Mouse (Mus musculus) right cerebral cortex, postnatal 10 days (tissue): ENCODE results near the gene Mtfp1.
"Not testable (repeated sequence)": the region's sequence is repeated elsewhere in the genome, so short reads cannot be mapped to it uniquely, and the experiment has no call there.

Source experiments
- DNase-seq, 2 experiments: peaks; one replicate each; pipeline ENCODE4 v3.0.0; 2021; ENCODE audit warnings: low spot score in 2 of 2

Gene Mtfp1

DNA sequence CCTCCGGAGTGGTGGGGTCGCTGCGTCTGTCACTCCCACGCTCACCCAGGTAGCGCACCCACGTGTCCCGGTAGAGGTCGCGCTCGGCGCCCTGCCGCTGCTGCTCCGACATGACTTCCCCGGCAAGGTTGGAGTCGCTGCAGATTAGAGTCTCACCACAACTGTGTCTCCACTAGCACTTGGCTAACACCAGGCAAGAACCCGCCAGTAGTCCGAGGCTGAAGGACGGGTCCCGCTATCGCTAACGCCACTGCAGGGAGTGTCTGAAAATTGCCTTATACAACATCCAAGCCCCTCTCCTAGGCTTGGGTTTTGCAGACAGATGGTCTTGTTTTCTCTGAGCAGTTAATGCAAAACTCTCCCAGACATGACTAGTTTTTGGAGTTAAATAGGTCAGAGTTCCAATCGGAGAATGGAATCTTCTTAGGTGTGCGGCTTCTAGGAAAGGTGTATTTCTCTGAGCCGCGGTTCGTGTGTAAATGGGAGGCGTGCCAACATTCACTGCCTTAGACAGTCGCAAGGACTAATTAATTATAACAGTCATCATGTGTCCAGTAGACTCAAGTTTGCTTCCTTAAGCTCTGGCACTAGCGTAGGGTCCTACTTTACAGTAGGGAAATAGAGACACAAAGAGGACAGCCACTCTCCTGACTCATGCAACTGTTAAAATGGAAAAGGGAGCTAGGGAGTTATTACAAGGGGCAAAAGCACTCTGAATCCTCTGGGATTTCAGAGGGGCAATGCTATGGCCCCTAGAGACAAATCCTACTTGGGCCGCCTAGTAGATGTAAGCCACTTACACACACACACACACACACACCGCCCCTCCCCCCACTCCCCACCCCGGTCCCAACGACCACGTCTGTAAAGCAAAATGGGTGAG is at the start of gene Mtfp1:
Gene Mtfp1 (minus strand): TSS at position 275 of the 883 bp plus-strand sequence.
- DNase-seq, result peak; percentile 68 to 81

DNA sequence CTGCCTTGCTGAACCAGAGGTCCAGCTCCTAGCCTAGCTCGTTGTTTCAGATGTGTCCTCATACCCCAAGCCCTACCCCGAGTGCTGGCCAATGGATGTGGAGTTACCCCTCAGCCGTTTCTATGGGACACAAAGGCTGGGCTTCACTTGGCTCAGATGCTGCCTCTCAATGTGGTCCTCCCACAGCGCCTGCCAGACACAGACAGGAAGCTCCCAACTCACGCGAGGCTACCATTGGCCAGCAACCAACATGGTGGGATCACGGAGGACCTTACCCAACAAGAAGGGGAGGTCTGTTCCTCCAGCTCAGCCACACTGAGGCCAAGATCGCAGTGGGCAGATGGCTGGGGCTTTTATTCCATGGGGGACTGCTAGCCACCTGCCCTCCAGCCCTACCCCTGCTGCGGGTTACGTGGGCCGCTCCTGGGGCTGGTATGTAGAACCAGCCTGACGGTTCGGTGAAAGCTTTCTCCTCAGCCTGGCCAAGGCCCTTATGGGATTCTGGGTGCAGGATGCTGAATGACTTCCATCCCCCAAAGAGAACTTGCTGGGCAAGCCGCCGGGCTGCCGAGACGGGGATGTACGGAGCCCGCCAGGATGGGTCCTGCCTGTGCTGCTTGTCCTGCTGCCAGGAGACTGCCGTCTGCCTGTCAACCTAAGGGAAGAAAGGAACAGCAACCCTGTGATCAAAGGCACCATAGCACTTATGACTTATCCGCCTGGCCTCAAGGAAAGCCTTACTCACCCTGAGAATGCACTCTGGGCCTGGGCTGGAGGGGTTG is 48.2 kb upstream of the Mtfp1 start:
- peak; percentile 65 to 72 for DNase-seq

DNA sequence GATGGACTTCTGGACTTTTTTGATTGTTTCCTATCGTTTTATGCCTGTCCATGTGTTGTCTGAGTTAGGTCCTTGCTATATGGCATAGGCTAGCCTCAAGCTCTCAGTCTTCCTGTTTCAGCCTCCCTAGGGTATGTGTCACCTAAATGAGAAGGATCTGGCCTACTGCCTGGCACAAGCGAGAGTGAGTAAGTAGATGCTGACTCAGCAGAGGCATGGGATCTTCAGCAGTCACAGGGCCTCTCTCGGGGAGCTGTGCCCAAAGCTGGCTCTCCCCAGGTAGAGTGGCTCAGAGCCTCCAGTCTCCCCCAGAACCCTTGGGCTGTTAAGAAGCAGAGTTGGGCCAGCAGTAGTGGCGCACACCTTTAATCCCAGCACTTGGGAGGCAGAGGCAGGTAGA is 47.1 kb upstream of the Mtfp1 start:
- no peak for DNase-seq

DNA sequence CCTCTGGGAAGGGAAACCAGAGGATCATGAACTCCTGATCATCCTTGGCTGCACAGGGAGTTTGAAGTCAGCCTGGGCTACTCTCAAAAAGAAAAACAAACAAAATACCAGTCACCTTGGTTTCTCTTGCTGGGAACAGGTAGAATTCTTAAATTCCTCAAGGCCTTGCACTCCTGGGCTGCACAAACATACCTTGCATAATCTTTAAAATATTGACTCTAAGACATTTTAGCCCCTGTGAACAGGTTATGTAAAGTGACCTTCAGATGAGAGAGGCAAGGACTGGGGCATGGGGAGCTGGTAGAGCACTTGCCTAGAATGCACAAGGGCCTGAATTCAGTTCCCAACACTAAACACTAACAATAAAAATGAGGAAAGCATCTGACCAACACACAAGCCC is 46.3 kb upstream of the Mtfp1 start:
- no peak for DNase-seq

DNA sequence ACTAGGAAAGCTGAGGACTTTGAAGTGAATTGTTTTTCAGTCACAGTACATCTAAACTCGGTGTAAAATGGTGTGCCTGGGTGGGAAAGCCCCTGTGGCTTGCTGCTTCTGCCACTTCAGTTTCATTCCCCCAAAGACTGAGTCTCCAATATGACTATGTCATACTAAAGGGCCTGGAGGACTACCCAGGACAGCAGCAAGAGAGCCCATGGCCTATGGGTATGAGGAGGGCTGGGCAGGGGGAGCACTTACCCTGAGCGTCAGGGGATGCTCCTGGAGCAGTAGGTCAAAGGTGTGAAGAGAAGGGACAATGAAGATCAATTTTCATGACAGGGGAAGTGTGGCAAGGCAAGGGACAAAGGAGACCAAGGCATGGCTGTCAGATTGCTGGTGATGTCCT is 43.7 kb upstream of the Mtfp1 start:
- no peak for DNase-seq

DNA sequence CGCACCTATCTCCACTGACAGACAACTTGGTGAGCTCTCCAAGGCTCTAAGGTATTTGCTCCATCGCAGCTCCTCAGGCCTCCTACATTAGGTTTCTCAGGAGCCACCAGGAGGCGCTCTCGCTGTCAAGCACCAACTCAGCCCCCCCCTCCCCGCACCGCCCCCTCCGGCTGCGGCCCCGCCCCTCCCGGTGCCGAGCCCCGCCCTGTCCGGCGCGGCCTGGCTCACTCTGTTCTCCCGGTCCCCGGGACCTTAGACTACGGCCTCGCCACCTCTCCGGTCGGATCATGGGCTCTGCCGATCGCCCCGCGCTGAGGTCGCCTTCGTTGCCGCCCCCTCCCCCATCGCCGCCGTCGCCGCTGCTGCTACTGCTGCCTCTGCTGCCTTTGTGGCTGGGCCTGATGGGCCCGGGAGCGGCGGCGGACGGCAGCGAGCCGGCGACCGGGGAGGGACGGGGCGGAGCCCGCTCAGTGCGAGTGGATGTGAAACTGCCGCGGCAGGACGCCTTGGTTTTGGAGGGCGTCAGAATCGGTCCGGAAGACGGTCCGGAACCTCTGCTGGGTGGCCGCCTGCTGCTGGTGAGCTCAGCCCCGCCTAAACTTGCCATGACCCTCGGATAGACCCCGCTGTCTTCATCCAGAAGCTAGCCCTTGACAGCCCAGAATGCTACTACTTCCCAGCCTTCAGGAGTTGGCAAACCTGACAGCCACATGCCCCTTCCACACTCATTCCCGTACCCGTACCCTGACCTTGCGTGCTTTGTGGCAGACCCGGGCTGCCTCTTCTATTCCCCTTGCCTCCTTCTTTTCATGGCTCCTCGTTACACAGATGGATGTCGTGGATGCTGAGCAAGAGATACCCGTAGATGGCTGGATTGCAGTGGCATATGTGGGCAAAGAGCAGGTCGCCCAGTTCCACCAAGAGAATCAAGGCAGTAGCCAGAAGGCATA is 40.0 kb upstream of the Mtfp1 start, which contains the start of gene Rnf215:
Gene Rnf215 (plus strand): TSS at position 217 of the 950 bp plus-strand sequence.
- DNase-seq, result peak; percentile 90 to 94

DNA sequence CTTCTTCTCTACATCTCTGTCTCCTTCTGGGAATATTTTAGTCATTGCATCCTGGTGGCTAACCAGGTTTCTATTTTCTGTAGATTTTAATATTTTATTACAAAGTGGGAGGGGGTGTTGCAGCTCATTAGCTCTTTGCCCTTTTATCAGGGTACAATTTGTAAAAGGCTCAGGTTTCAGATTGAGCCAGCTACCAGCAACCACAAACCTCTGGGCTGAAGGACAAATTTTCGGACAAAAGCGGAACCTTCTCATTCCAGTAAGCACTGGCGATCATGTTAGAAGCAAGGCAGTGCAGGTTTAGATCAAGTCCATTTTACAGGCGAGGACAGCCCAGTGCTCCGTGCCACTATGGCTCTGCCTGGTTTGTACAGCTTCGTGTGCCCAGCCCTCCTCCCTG is 39.2 kb upstream of the Mtfp1 start:
- DNase-seq, result no peak

DNA sequence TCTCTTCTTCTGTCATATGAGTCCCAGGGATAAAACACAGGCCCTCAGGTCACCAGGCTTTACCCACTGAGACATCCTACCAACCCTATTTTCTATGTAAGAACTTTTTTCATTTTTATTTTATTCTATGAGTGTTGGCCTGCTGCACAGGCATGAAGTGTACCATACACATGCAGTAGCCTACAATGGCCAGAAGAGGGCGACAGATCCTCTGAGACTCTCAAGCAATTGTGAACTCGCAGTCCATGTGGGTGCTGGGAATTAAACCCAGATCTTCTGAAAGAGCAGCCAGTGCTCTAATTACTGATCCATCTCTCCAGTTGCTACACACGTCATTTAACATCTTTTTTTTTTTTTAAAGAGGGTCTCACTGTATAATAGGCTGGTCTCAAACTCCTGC is 38.2 kb upstream of the Mtfp1 start:
- no peak for DNase-seq

DNA sequence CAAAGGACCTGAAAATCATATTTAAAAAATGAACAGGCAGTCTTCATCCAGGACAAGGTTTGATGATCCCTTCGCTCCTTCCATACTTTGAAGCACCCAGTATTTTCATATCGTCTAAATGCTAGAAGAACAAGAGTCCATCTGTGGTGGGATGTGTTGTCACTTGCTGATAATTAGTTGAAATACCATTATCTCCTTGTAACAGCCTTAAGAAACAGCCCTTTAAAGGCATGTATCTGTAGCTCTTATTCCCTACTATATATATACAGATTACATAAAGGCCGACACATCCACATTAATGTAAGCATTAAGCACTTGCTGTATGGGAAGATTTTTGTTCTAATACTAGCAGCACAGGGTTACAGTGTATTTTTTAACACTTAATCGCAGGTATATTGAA is 33.2 kb upstream of the Mtfp1 start:
- DNase-seq, result not testable (repeated sequence)

DNA sequence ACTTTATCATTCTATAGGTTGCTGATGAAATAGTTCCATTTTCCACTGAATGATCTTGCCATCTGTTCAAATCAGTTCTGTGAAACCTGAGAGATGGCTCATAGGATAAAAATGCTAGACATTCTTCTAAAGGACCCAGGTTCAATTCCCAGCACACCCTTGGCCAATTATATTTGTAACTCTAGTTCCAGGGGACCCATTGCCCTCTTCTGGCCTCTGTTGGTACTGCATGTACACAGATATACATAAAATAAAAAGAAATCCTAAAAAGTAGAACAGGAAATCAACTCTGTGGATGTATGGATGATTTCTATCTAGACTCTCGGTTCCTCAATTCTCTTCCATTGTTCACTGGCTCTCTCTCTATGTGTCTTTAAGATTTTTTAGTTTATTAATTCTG is 31.8 kb upstream of the Mtfp1 start:
- no peak for DNase-seq

DNA sequence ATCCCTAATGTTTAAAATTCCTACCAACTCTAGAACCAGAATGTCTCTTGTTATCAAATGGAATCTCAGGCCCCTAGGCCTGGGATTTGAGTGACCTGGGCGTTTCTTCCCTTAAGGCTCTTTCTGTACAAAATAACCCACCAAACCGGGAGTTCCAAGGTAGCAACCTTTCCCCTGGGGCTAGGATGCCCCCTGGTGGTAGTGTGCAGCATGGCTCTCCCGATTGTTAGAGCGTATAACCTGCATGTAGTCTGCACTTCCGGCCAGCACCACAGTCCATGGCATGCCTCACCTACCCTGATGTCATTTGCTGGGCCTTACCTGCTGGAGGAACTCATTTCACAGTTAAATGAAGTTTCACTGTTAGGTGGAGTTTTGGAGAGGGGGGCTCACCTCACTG is 28.7 kb upstream of the Mtfp1 start:
- no peak for DNase-seq

DNA sequence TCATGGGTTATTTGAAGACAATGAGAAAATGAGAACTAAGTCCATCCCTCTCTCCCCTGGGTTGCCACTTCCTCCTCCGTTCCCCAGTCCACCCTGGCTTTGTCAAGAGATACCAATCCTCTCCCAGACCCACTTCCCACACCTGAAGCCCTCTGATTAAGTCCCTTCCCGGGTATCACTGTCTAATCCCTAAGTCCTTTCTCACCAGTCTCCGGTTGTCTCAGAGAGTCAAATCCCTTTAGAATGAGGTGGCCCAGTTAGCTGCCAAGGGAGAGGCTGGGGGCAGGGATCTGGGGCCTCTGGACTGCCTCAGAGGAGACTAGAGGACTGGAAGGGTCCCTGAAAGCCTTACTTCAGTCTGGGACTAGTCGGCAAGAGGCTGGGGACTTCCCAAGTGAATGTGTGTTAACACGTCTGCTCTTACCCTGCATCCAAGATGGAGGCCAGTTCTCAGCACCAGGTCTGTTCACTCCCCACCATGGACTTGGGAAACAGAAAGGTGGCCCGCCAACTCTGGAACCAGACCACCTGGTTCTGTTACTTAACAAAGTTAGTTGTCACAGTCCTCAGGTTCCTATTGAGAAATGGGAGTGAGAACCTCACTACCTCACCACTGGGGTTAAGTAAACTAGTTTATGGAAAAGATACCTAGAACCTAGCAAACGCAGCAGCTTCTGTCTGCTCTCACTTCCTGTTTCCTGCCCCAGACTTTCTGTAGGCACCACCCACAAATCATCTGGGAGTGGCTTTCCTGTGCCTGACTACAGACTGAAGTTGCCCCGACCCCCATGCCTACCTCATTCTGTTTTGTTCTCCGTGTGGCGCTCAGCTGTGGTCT is 27.7 kb upstream of the Mtfp1 start, which contains the start of gene Sec14l2:
Gene Sec14l2 (minus strand): TSS at position 674 of the 838 bp plus-strand sequence.
- DNase-seq, result no peak

DNA sequence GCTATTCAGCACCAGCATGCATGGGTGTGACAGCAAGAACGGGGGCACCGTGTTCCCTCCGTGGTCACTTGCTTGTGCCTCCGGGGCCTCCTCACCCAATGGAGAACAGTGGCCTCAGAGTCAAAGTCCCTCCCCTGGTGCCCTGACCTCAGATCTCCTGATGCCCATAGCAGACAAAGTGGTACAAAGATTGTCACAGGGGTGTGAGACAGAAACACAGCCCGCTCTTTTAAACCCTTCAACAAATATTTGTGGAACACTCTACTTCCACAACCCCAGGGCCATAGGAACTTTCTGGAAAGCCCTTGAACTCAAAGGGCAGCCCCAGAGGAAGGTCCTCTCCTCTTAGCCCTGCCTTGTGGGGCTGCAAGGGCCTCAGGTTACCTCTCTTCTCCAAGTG is 27.0 kb upstream of the Mtfp1 start:
- DNase-seq, result no peak

DNA sequence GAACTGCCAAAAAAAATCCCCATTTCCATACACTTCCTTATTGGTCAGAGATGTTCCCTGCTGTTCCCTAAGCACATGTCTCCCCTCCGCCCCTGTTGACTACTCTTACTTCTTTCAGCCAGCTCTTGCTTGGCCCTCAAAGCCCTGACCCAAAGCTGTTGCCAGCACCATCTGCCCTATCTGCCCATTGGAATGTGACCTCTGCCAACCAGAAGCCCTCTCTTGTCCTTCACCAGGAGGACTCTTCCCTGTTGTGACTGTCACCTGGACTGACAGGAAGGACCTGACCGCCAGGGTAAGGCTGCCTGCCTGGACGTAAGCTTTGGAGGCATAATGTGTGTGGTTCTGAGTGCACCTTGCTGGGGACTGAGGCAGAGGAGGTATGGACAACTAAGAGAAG is 26.4 kb upstream of the Mtfp1 start:
- DNase-seq, result no peak

DNA sequence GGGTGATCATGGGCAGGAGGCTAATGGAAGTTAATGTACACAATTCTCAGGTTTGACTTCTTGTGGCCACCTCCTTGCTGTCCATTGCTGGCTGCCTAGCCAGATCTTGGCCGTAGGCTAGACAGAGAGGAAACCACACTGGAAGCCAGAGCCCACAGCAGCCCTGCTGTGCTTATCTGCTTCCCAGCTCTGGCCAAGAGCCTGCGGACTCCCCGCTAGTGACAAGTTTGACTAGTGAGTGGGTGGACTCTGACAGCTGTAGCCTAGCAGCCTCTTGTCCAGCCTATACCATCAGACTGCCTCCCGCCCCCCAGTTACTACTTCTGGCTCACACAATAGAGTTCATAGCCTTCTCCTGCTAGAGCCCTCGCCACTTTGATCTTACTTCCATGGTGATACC is 24.4 kb upstream of the Mtfp1 start:
- DNase-seq, result no peak

DNA sequence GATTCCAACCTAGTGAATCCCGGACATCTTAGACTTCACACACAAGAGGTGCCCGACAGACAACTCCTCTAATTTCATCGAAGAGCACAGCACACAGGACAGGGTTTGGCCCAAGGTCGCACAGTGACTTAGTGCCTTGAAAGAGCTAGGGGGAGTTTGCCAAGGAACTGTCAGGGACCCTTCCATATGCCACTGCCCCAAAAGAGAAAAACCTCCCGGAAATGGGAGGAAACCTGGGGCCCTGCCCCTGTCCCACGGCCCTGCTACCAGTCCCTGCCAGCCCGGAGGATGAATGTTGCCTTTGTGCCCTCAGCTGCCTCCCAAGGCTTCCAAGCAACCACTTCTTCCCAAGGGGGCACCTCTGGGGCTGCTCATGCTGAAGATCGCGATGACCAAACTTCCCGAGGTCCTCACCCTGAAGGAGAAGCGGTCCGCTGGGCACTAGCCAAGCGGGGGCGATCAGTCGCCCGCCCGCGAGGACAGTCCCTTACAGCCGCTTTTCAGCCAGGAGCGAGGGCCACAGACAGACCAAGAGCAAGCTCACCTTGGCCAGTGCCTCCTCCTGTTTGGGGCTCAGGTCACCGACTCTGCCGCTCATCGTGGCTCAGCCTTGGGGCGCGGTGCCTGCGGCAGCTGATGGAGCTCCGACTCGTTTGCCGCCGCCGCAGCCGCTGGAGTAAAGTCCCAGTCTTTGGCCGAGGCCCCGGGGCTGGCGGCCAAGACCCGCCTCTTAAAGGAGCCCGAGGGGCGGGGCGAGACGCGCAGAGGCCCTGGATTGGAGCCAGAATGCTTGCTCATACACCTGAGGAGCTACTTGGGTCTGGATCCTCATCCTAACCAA is 23.1 kb upstream of the Mtfp1 start:
- peak; percentile 81 to 82 for DNase-seq

DNA sequence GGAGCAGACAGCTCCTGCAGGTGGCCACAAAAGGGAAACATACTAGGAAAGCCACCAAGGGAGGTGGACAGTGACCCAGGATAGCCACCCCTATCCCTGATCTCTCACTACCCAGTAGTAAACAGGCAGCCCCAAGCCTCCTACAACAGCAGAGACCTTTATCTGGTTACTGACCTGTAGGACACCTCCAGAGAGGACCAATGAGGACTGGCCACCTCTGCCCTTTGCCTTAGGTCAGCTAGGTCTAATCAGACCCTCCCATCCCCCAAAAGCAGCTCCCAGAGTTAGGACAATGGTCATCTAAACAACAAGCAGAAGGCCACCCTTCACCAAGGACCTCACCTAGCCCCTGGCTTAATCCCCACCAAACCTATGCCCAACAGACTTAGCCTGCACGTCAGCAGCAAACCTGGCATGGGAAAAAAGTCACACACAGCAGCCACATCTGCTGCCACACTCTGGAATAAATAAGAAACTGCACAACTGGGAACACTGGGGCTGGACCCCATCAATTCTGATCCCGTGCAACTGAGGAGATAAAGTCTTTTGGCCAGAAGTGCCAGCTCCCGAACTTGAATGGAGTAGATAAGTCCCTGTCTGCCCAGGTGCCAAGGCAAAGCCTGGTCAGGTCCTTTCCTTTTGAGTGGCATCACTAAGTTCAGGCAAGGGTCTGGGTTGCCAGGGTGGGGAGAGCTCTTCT is 22.3 kb upstream of the Mtfp1 start:
- DNase-seq, result no peak

DNA sequence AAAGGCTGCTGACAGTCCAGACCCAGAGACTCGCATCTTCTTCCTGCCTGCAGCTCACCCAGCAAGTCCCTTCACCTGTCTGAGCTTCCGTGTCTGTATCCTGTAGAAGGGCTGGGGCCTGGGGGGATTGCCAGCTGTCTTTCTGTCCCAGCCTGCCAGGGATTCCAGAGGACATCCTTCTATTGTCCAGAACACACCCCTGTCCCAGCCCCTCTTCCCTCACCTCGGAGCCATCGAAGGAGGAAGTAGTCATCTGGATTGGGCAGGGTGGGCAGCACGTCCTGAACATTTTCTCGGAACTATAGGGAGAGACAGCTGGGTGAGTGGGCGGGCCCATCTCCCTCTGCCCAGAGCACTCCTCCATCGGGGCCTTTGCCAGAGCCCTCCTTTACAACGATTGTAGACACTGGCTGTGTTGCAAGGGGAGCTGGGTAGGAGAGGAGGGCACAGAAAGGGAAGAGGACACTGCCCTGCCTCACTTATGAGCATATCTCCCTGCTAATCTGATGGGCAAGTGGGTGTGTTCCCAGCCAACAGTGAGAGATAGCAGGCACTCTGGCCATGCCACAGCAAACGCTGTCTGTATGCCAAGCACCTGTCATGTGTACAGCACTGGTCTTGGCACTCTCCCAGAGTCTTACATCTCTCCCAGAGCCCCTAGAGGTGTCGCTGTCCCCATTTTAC is 21.4 kb upstream of the Mtfp1 start:
- DNase-seq, result peak in 1 of 2 experiments; percentile 60

DNA sequence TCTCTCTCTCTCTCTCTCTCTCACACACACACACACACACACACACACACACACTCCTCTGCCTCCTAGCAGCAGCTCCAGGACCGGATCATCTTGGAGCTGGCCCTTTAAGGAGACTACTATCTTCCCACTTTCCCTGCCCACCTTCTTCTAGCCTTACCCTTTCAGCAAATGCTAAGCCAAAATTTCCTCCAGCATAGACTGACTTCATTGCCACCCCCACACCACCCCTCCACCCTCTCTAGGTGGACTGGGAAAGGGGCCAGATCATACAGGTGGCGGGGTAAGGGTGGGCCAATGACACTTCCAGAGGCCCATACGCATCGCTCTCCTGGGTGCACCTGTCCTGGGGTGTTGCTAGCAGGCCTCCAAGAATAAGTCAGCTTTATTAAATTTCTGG is 20.2 kb upstream of the Mtfp1 start:
- no peak for DNase-seq
